Mouse (Mus musculus) cerebellum, adult 2 months (tissue): Measurements from ENCODE around the gene Camta2. TPM values are rescaled to one million over a fixed set of nuclear protein-coding genes. Genes with fewer than 3 reads are reported as not detected.
A peak's percentile ranks its signal among the peaks of the same experiment; 100 is the strongest.

Experiments
- DNase-seq, 2 experiments: peaks; one replicate each; pipeline ENCODE4 v3.0.0; 2021
- H3K27ac ChIP-seq: fragments of 200-500 bp; 2 replicates; pipeline ENCODE4 v1.5.1; 2012; ENCODE audit warnings: low read length, control low read depth, inconsistent platforms; ENCODE audit not compliant: insufficient read depth
- H3K27me3 ChIP-seq: fragments of 200-500 bp; 2 replicates; pipeline ENCODE4 v1.6.1; 2012; ENCODE audit warnings: inconsistent platforms, mild to moderate bottlenecking, low read length, moderate library complexity; ENCODE audit not compliant: control insufficient read depth, insufficient read depth
- H3K4me1 ChIP-seq: fragments of 200-500 bp; 2 replicates; pipeline ENCODE4 v1.6.1; 2011; ENCODE audit warnings: low read length; ENCODE audit not compliant: control insufficient read depth, insufficient read depth
- H3K4me3 ChIP-seq: fragments of 200-500 bp; replicated peaks from 2 replicates; pipeline ENCODE3; 2011; ENCODE audit warnings: mild to moderate bottlenecking, low read depth, low read length, control low read depth; ENCODE audit not compliant: insufficient read depth
- CTCF ChIP-seq: fragments of 200-500 bp; IDR thresholded peaks from 2 replicates; pipeline ENCODE4 v1.5.1; 2011; ENCODE audit warnings: low read depth, mild to moderate bottlenecking, control low read depth, low read length, moderate library complexity, borderline replicate concordance; ENCODE audit not compliant: insufficient read depth
- POLR2A ChIP-seq: fragments of 200-500 bp; IDR thresholded peaks from 2 replicates; pipeline ENCODE4 v1.6.1; 2011; ENCODE audit warnings: low read length, control low read depth, borderline replicate concordance; ENCODE audit not compliant: insufficient read depth
- WGBS: fragments of 180-500 bp; shearing (Covaris S2); methylation state at CpG from one replicate; pipeline ENCODE4 v1.1.7; 2018; 5-methylcytosine and 5-hydroxymethylcytosine counted together
- polyA plus RNA-seq: library from polyadenylated mRNA; depleted of rRNA; stranded (reverse); fragments of >200 nt; gene quantifications from 2 replicates; pipeline ENCODE4 v1.2.3, GENCODE M21; 2012; rRNA removed

Camta2 gene
- 108 TPM in 2 replicates for polyA plus RNA-seq

DNA sequence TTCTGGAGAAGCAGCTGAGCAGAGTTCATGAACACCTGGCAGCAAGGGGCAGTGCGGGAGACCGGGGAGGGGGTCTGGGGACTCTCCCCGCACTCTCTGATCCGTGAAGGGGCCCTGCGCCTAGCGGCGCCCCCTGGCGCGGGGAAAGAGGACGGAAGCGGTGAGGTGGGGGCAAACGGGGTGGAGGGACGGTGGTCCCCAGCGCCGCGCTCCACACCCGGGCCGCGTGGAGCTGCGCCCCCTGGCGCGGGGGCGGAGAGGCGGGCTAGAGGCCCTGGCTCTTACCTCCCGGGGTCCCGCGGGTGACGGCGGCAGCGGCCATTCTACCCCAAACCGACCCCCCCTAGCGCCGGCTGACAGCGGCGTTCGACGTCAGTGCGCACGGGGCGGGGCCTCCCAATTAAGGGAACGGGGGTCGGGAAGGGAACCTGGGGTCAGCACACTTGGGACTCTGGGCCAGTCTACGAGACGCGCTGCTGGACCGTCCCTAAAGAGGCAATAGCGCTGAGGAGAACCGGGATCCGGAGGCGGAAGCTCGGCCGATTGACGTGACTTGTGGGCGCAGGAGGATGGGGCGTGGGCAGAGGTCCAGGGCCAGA is at the start of gene Camta2:
TSS of gene Camta2 (minus strand) at position 505 of the 599 bp plus-strand sequence.
- Histone ChIP-seq H3K4me1 (peaks cover 12% of the 10 kb centered on the region; the same call in 1 of the 2 replicates), H3K27ac (peak within 1 kb of the TSS; percentile 67), H3K27me3 (no peaks in the 10 kb centered on the region), H3K4me3 (peak within 1 kb of the TSS; percentile 76)
- WGBS, result under 1% methylated on average over 55 of the region's 55 CpGs
- peak; percentile 87 to 94 for DNase-seq
- TF ChIP-seq CTCF, result peak; percentile 29; the same call in 1 of the 2 replicates
- TF ChIP-seq POLR2A, result peak; percentile 74

DNA sequence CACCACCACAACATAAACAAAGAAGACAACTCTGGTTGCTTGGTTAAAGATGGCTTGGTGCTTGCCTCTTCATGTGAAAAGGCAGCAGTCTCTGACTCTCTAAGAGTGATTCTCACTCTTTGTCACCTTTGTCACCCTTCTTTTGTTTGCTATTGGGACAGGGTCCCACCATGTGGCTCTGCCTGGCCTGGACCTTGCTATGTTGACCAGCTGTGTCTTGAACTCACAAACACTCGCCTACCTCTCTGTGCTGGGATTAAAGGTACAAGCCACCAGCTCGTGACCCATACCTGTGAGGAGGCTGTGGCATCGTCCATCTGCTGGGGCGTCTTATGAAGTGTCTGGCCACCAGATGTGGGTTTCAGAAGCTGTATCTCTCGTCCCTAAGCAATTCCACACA is 45.4 kb upstream of the Camta2 start:
- H3K27ac ChIP-seq, result no peak overlapping the region
- TF ChIP-seq POLR2A (no peak), CTCF (no peak)
- 77% methylated on average over 5 of the region's 5 CpGs for WGBS
- H3K27me3 ChIP-seq, result no peaks in the 10 kb centered on the region
- 0 out of 2 replicates have a peak, but pooled peaks cover 5% of the 10 kb centered on the region for H3K4me1 ChIP-seq
- no peak for DNase-seq
- H3K4me3 ChIP-seq, result no peak overlapping the region

DNA sequence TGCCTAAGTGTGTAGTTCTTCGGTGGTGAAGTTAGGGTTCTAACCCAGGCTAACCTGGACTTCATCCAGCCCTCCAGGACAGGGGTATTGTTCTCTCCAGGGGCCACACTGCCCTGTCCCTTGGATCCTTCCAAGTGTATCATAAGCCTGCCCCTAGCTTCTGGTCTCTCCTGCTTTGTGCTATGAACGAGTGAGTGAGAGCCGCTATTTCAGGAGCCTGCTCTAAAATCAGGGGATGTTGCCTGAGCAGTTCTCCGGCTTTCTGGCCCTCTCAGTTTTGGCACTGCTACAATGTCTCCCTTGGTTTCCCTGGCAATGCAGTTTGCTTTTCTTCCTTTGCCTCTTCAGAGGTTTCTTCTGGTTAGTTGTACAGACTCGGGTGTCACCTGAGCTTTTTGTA is 43.3 kb upstream of the Camta2 start:
- no peak overlapping the region for H3K4me3 ChIP-seq
- no peak for TF ChIP-seq CTCF
- no peak for TF ChIP-seq POLR2A
- WGBS, result 9% methylated on average over 5 of the region's 5 CpGs
- peak in 1 of 2 experiments; percentile 36 for DNase-seq
- 0 out of 2 replicates have a peak, but pooled peaks cover 5% of the 10 kb centered on the region for H3K4me1 ChIP-seq
- H3K27me3 ChIP-seq, result no peaks in the 10 kb centered on the region
- H3K27ac ChIP-seq, result peak overlapping the region; percentile 50; the same call in 1 of the 2 replicates

DNA sequence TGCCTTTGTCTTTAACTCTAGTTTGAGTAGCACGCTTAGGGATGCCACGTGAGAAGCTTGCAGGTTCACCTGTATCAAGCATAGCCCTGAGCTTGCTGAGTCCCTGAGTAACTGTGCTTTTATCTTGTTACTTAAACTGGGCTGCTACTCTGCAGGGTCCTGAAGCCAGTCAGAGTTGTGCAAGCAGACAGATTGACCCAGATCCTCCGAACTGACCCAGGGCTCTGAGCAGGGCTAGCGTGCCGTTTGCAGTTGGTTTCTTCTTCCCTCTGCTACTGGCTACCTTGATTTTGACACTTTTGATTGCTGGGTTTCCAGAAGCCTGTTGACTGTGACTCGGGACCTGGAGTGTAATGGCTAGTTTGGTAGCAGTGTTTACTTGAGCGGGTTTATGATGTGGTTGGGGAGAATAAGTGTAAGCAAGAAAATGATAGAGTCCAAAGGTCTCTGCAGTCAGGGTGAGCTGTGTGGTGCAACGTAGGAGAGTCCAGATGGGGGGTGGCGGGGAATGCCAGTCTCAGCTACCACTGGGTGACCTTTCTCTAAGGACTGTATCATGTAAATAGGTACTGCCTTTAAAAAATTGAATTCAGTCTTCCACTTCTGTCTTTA is 42.6 kb upstream of the Camta2 start:
- TF ChIP-seq CTCF (no peak), POLR2A (no peak)
- H3K27ac ChIP-seq, result peak overlapping the region; percentile 50; the same call in 1 of the 2 replicates
- 75% methylated on average over 9 of the region's 9 CpGs for WGBS
- no peaks in the 10 kb centered on the region for H3K27me3 ChIP-seq
- DNase-seq, result no peak
- H3K4me3 ChIP-seq, result no peak overlapping the region
- H3K4me1 ChIP-seq, result 0 out of 2 replicates have a peak, but pooled peaks cover 5% of the 10 kb centered on the region

DNA sequence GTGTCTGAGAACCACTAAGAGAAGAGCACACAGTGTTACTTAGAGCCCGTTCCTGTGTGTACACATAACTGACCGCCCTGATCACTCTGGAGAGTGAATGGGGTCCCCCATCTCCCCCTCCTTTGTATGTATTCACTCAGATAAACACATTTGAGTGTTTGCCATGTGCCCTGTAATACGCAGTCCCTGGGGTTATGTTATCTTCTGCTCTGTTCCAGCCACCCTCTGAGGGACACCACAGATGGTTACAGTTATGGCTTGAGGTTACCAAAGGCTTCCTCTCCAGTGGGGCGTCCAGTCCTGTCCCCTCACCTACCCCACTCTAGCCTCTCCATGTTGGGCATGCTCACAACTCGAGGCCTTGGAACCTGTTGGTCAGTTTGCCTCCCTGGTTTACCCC is 39.5 kb upstream of the Camta2 start:
- Histone ChIP-seq H3K27ac (no peak overlapping the region), H3K27me3 (no peaks in the 10 kb centered on the region), H3K4me3 (no peak overlapping the region), H3K4me1 (0 out of 2 replicates have a peak, but pooled peaks cover 5% of the 10 kb centered on the region)
- no peak for DNase-seq
- TF ChIP-seq POLR2A (no peak), CTCF (no peak)
- WGBS, result 90% methylated on average over 5 of the region's 5 CpGs

DNA sequence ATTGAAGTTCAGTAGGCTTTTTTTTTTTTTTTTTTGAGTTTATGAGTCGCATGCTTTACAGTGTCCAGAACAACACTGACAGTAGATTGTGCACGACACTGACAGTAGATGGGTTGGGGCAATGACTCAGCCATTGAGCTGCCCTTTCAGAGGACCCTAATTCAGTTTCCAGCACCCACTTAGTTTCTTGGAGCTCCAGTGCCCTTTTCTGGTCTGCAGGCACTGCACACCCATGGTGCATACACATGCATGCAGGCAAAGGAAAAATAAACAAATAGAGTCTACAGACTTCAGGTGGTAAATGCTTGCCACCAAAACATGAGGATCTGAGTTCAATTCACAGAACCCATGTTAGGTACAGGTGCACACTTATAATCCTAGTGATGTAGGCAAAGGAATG is 38.7 kb upstream of the Camta2 start:
- 88% methylated on average over 2 of the region's 2 CpGs for WGBS
- TF ChIP-seq POLR2A (no peak), CTCF (no peak)
- no peak for DNase-seq
- no peaks in the 10 kb centered on the region for H3K27me3 ChIP-seq
- no peak overlapping the region for H3K4me3 ChIP-seq
- 0 out of 2 replicates have a peak, but pooled peaks cover 5% of the 10 kb centered on the region for H3K4me1 ChIP-seq
- no peak overlapping the region for H3K27ac ChIP-seq

DNA sequence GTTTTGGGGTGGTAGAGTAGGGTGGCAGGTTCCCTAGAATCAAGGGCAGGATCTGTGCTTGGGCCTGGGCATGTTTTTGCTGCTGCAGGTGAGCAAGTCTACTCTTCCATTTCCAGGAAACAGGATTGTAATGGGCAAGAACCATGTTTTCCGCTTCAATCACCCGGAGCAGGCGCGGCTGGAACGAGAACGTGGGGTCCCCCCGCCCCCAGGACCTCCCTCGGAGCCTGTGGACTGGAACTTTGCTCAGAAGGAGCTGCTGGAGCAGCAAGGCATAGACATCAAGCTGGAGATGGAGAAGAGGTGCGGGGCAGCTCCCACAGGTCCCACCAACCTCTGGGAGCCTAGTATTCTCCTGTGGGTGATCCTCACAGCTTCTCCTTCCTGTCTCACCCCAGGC is 36.8 kb upstream of the Camta2 start:
- 85% methylated on average over 9 of the region's 9 CpGs for WGBS
- DNase-seq, result no peak
- TF ChIP-seq POLR2A (no peak), CTCF (no peak)
- Histone ChIP-seq H3K27ac (no peak overlapping the region), H3K4me1 (no peaks in the 10 kb centered on the region), H3K27me3 (no peaks in the 10 kb centered on the region), H3K4me3 (no peak overlapping the region)

DNA sequence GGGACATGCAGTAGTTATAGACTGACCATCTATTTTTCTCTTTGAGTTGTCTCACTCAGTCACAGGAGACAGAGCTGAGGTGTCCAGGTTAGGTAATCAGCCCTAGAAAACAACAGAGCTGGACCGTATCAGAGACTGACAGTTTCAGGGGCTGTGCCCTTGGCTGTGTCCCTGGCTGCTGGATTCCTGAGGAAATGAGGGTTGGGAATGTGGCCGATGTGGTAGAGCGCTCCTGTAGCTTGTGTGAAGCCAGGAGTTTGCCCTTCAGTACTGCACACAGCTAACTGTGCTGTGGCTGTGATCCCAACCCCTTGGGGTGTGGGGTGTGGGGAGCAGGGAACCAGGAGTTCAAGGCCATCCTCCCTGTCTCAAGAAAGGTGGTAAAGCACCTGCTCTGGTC is 33.2 kb upstream of the Camta2 start:
- Histone ChIP-seq H3K27ac (no peak overlapping the region), H3K27me3 (no peaks in the 10 kb centered on the region), H3K4me1 (no peaks in the 10 kb centered on the region), H3K4me3 (no peak overlapping the region)
- 95% methylated on average over 3 of the region's 3 CpGs for WGBS
- TF ChIP-seq POLR2A (no peak), CTCF (no peak)
- DNase-seq, result no peak
